Mouse (Mus musculus) kidney, adult 2 months (tissue): ENCODE measurements at regions not wholly inside any gene's neighbourhood (a gene's known extent, or its start where the extent isn't known, plus 50 kb on each side); places are given as distances from the start of the nearest gene placed in this dataset.
A peak's percentile ranks its signal among the peaks of the same experiment; 100 is the strongest.

Experiments used
- DNase-seq: peaks from one replicate; pipeline ENCODE4 v3.0.0; 2021
- H3K27ac ChIP-seq: fragments of 200-500 bp; 2 replicates; pipeline ENCODE4 v1.5.1; 2012; ENCODE audit warnings: low read depth, low read length, control low read depth, inconsistent platforms; ENCODE audit not compliant: insufficient read depth
- H3K27me3 ChIP-seq: fragments of 200-500 bp; replicated peaks from 2 replicates; pipeline ENCODE4 v1.6.1; 2012; ENCODE audit warnings: mild to moderate bottlenecking, moderate library complexity, low read length, inconsistent platforms; ENCODE audit not compliant: control insufficient read depth, insufficient read depth
- H3K36me3 ChIP-seq: fragments of 200-500 bp; 2 replicates; pipeline ENCODE4 v1.6.1; 2012; ENCODE audit warnings: mild to moderate bottlenecking, moderate library complexity, low read length, inconsistent platforms; ENCODE audit not compliant: control insufficient read depth, insufficient read depth
- H3K4me1 ChIP-seq: fragments of 200-500 bp; 2 replicates; pipeline ENCODE4 v1.6.1; 2011; ENCODE audit warnings: low read length; ENCODE audit not compliant: control insufficient read depth, insufficient read depth
- H3K4me3 ChIP-seq: fragments of 200-500 bp; 2 replicates; pipeline ENCODE4 v1.5.1; 2011; ENCODE audit warnings: mild to moderate bottlenecking, low read depth, low read length, control low read depth; ENCODE audit not compliant: insufficient read depth
- CTCF ChIP-seq: fragments of 200-500 bp; conservative IDR thresholded peaks from 2 replicates; pipeline ENCODE4 v1.5.1; 2011; ENCODE audit warnings: low read depth, mild to moderate bottlenecking, control low read depth, low read length, moderate library complexity, mixed read lengths; ENCODE audit not compliant: insufficient read depth, insufficient read length
- POLR2A ChIP-seq: fragments of 200-500 bp; IDR thresholded peaks from one replicate; pipeline ENCODE4 v1.6.1; 2011; ENCODE audit warnings: low read depth, low read length, control low read depth
- WGBS: fragments of 180-500 bp; shearing (Covaris S2); methylation state at CpG from one replicate; pipeline ENCODE4 v1.1.7; 2018; 5-methylcytosine and 5-hydroxymethylcytosine counted together

DNA sequence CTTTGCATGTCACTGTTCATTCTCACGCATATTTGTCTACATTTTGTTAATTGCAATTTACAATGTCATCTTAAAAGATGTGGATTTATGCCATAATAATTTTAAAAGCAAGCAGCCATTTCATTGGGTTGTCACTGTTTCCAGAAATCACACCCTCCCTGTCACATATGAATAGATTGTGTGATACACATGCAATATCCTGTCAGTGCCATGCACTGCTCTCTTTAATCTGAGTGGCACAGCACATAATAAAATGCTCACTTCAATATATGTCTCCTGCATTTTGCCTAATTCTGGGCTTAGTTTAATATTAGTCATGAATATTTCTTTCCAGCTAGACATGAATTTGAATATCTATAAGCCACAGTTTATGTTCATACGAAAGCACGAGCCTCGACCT is 56.1 kb upstream of the 1700008P02Rik start:
- H3K4me1 ChIP-seq: no peaks in the 10 kb centered on the region
- no peak overlapping the region for H3K4me3 ChIP-seq
- WGBS: 77% methylated on average over 4 of the region's 4 CpGs
- TF ChIP-seq CTCF (no peak), POLR2A (no peak)
- no peak for DNase-seq
- no peaks in the 10 kb centered on the region for H3K36me3 ChIP-seq
- no peak overlapping the region for H3K27ac ChIP-seq
- no peaks in the 10 kb centered on the region for H3K27me3 ChIP-seq

- H3K4me3 ChIP-seq: no peak overlapping the region
- WGBS: 59% methylated on average over 3 of the region's 3 CpGs
- no peaks in the 10 kb centered on the region for H3K36me3 ChIP-seq
- no peaks in the 10 kb centered on the region for H3K27me3 ChIP-seq
- peak; percentile 10 for DNase-seq
- H3K4me1 ChIP-seq: no peaks in the 10 kb centered on the region
- H3K27ac ChIP-seq: no peak overlapping the region
- TF ChIP-seq CTCF: no peak; the same call in 1 of the 2 replicates
Observed at GRCm38 (mm10) chr3:6675354-6675753, 55.1 kb upstream of the 1700008P02Rik start.
